In the genomic region with DNA sequence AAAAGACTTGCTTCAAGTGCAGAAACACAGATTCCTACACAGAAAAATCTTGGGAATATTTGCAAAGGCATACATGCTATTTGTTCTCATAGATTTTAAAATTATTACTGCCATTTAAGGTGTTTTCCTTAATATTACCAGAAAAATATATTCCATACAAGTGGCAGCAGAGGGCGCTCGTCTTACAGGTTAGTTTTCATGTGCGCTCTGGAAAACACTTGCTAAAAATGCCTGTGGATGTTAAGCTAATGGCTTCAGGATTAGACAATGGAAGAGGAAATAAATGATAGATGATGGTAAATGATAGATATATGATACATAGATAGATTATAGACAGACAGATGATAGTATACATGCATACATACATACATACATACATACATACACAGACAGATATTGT, we compare ENCODE assay signal across 9 mouse cellular contexts. TPM values are rescaled to one million over a fixed set of nuclear protein-coding genes. Genes with fewer than 3 reads are reported as not detected.
A peak's percentile ranks its signal among the peaks of the same experiment; 100 is the strongest.
DNase-seq lines count a peak whose midpoint lies in the region; ATAC-seq and TF ChIP-seq lines count a peak whose summit lies in the region.
"Had no signal": no experiment of that assay in that cellular context is flagged by ENCODE, and none has a peak within 500 bp of the region (broad histone marks: within the 10 kb centered on the region; RNA-seq: fewer than 3 reads in every experiment).

No protein-coding gene starts in this region.

- H3K4me2 ChIP-seq in midbrain, embryonic 13.5 days (replicated peaks), result no peak overlapping the region

- ATAC-seq in midbrain, embryonic 13.5 days, result peak; percentile 11; the same call in 1 of the 2 replicates
- ATAC-seq in monocyte, adult 5-6 weeks (replicated peaks; ENCODE audit: insufficient number of reproducible peaks, low FRiP score, low TSS enrichment, poor library complexity, severe bottlenecking), result no peak

- intact Hi-C loops in heart, postnatal 36 days (cut with DNase I), result loop anchor here (1.0 to 5.0 kb wide), 4 partner anchors 36 to 176 kb away; a partner anchor contains a TSS

- no peaks in the 10 kb centered on the region for H3K9me3 ChIP-seq in midbrain, embryonic 13.5 days

- no peaks in the 10 kb centered on the region for H3K27me3 ChIP-seq in cerebellum, adult 2 months (ENCODE audit: control insufficient read depth, insufficient read depth, low read length)
- H3K27me3 ChIP-seq in midbrain, embryonic 13.5 days, result peaks cover 7% of the 10 kb centered on the region; the same call in 1 of the 2 replicates

- WGBS in cerebellum, adult 2 months, result 2% methylated on average over 3 of the region's 3 CpGs
- 7% methylated on average over 3 of the region's 3 CpGs for WGBS in midbrain, embryonic 13.5 days

- no peaks in the 10 kb centered on the region for H3K4me1 ChIP-seq in cerebellum, adult 2 months (ENCODE audit: control insufficient read depth, insufficient read depth, low read length)
- no peaks in the 10 kb centered on the region for H3K4me1 ChIP-seq in midbrain, embryonic 13.5 days (replicated peaks)

- H3K27ac ChIP-seq in cerebellum, adult 2 months (ENCODE audit: insufficient read depth, low read length), result no peak overlapping the region
- no peak overlapping the region for H3K27ac ChIP-seq in midbrain, embryonic 13.5 days

- TF ChIP-seq CTCF in cerebellum, adult 2 months (IDR thresholded peaks at IDR 0.05; ENCODE audit: borderline replicate concordance, insufficient read depth, low read depth, low read length), result peak; percentile 46; the same call in 1 of the 2 replicates

- DNase-seq in embryo, embryonic 10 days (ENCODE audit: low spot score), result peak; percentile 87
- no peak for DNase-seq in embryo, embryonic 9.5 days (ENCODE audit: extremely low spot score)
- DNase-seq in ovary, postnatal 36 days (ENCODE audit: low spot score), result peak; percentile 43
- DNase-seq in ovary, postnatal 10 days (ENCODE audit: low spot score), result no peak
- peak; percentile 58 to 60 for DNase-seq in cerebellum, adult 2 months
- peak; percentile 50 to 72 for DNase-seq in heart, postnatal 36 days

- H3K9ac ChIP-seq in midbrain, embryonic 13.5 days (replicated peaks), result no peak overlapping the region

- H3K4me3 ChIP-seq in cerebellum, adult 2 months (replicated peaks; ENCODE audit: insufficient read depth, low read depth, low read length), result no peak overlapping the region
- no peak overlapping the region for H3K4me3 ChIP-seq in midbrain, embryonic 13.5 days (replicated peaks)
- H3K4me3 ChIP-seq: myocyte had no signal

- no peak for TF ChIP-seq POLR2A in cerebellum, adult 2 months (IDR thresholded peaks at IDR 0.05; ENCODE audit: borderline replicate concordance, insufficient read depth, low read length)

- H3K36me3 ChIP-seq in midbrain, embryonic 13.5 days, result no peaks in the 10 kb centered on the region

RNA-seq across cellular contexts. Expression of a gene that starts 37.6 kb away (rescaled TPM):
- polyA plus RNA-seq in cerebellum, adult 2 months (2012; rRNA removed), result 19.7 and 21.6 TPM in 2 replicates
- total RNA-seq in heart, postnatal 36 days (2021), result 10 to 100 TPM; 37.7 to 40.2 TPM
- 2.8 and 3.0 TPM in 2 replicates for polyA plus RNA-seq in midbrain, embryonic 13.5 days (2015; fragmentation: Nextera tagmentation; extraction: Ambion mirVana)
- total RNA-seq in monocyte, adult 5-6 weeks (2017), result not detected in 3 replicates

Comparison
In these comparisons a context has a peak if more than half of its experiments do, and no peak if none do; other contexts are left out.
1. DNase-seq: peak in embryo, embryonic 10 days (single experiment), ovary, postnatal 36 days (single experiment), cerebellum, adult 2 months (2 of 2) and heart, postnatal 36 days (2 of 2); none in embryo, embryonic 9.5 days (single experiment) and ovary, postnatal 10 days (single experiment).
2. RNA of a gene that starts 37.6 kb away (total RNA-seq): 37.7 to 40.2 TPM in heart, postnatal 36 days; not detected in monocyte, adult 5-6 weeks; every median in the first group is over 10 times any median in the second.